Mouse (Mus musculus): ENCODE data around the gene Adcy1. TPM values are rescaled to one million over a fixed set of nuclear protein-coding genes. Genes with fewer than 3 reads are reported as not detected.

The Adcy1 gene
- total and polyA plus RNA-seq, 2 experiments: under 0.01 to 0.16 TPM

GRCm38 (mm10) chr11:7160637-7161101 is 97.4 kb downstream of the Adcy1 start:
- WGBS: 75% methylated on average over 4 of the region's 4 CpGs
- Histone ChIP-seq H3K79me2 (ENCODE audit: control insufficient read depth, insufficient read depth, low read length) (no peaks in the 10 kb centered on the region), H3K4me3 (ENCODE audit: insufficient read depth, low read depth, low read length) (no peak overlapping the region), H3K9ac (ENCODE audit: low read depth, low read length) (no peak overlapping the region), H3K36me3 (ENCODE audit: control insufficient read depth, insufficient read depth, low read length) (no peaks in the 10 kb centered on the region), H3K27ac (replicated peaks; ENCODE audit: insufficient read depth, low read depth, low read length) (no peak overlapping the region), H3K27me3 (ENCODE audit: control insufficient read depth, insufficient read depth, low read length) (no peaks in the 10 kb centered on the region), H3K4me1 (ENCODE audit: control insufficient read depth, insufficient read depth, low read length) (peaks cover 3% of the 10 kb centered on the region; the same call in 1 of the 2 replicates)
- DNase-seq (ENCODE audit: extremely low read depth, low read depth, low spot score): no peak
- no peak for TF ChIP-seq POLR2A (IDR thresholded peaks at IDR 0.05; ENCODE audit: extremely low read depth, insufficient read depth, low read length)
- TF ChIP-seq CTCF (IDR thresholded peaks at IDR 0.05; ENCODE audit: low read depth, low read length): no peak

- Histone ChIP-seq H3K27me3 (ENCODE audit: control insufficient read depth, insufficient read depth, low read length) (no peaks in the 10 kb centered on the region), H3K27ac (replicated peaks; ENCODE audit: insufficient read depth, low read depth, low read length) (no peak overlapping the region), H3K79me2 (ENCODE audit: control insufficient read depth, insufficient read depth, low read length) (no peaks in the 10 kb centered on the region), H3K9ac (ENCODE audit: low read depth, low read length) (no peak overlapping the region), H3K36me3 (ENCODE audit: control insufficient read depth, insufficient read depth, low read length) (no peaks in the 10 kb centered on the region), H3K4me3 (ENCODE audit: insufficient read depth, low read depth, low read length) (no peak overlapping the region), H3K4me1 (ENCODE audit: control insufficient read depth, insufficient read depth, low read length) (peaks cover 3% of the 10 kb centered on the region; the same call in 1 of the 2 replicates)
- 73% methylated on average over 8 of the region's 8 CpGs for WGBS
- peak; percentile 42 for DNase-seq (ENCODE audit: extremely low read depth, low read depth, low spot score)
- TF ChIP-seq POLR2A (IDR thresholded peaks at IDR 0.05; ENCODE audit: extremely low read depth, insufficient read depth, low read length): no peak
- TF ChIP-seq CTCF (IDR thresholded peaks at IDR 0.05; ENCODE audit: low read depth, low read length): peak; percentile 52
Measured at GRCm38 (mm10) chr11:7161502-7162174, 98.3 kb downstream of the Adcy1 start.

DNA sequence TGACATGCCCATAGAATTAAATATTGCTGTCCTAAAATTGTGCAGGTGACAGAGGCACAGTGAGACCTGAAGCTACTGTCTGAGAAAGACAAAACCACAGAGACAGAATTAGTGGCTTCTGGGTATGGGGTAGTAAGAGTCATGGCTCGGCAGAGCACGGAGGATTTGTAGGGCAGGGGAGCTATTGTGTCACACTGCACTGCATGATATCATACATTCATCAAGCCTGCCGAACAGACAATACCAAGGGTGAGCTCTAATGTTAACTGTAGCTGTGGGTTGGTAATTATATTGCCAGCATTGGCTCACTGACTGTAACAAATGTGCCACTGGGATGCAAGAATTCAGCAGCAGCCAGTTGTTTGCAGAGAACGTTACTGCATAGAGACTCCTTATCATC is 101.1 kb downstream of the Adcy1 start:
- H3K27me3 ChIP-seq (ENCODE audit: control insufficient read depth, insufficient read depth, low read length): no peaks in the 10 kb centered on the region
- H3K9ac ChIP-seq (ENCODE audit: low read depth, low read length): no peak overlapping the region
- H3K27ac ChIP-seq (replicated peaks; ENCODE audit: insufficient read depth, low read depth, low read length): no peak overlapping the region
- no peak for DNase-seq (ENCODE audit: extremely low read depth, low read depth, low spot score)
- no peaks in the 10 kb centered on the region for H3K79me2 ChIP-seq (ENCODE audit: control insufficient read depth, insufficient read depth, low read length)
- H3K36me3 ChIP-seq (ENCODE audit: control insufficient read depth, insufficient read depth, low read length): no peaks in the 10 kb centered on the region
- TF ChIP-seq POLR2A (IDR thresholded peaks at IDR 0.05; ENCODE audit: extremely low read depth, insufficient read depth, low read length) (no peak), CTCF (IDR thresholded peaks at IDR 0.05; ENCODE audit: low read depth, low read length) (no peak)
- 82% methylated on average over 4 of the region's 4 CpGs for WGBS
- no peak overlapping the region for H3K4me3 ChIP-seq (ENCODE audit: insufficient read depth, low read depth, low read length)
- H3K4me1 ChIP-seq (ENCODE audit: control insufficient read depth, insufficient read depth, low read length): peaks cover 2% of the 10 kb centered on the region; the same call in 1 of the 2 replicates

DNA sequence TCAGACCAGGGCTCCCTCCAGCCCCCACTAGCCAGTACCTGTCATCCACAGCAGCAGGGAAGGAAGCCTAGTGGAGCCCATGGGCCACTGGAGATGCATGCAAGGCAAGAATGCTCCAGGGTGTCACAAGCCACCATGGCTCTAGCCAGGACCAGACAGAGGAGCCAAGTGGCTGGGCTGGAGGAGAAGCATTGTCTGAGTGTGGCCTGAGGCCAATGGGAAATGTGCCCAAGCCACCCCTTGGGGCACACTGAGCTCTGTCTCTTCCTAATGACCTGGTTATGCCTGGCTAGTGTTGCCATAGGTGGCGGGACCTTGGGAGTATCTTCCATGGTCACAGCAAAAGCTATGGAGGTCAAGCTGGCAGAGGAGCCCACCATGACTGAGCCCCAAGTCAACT is 106.4 kb downstream of the Adcy1 start:
- Histone ChIP-seq H3K27ac (replicated peaks; ENCODE audit: insufficient read depth, low read depth, low read length) (no peak overlapping the region), H3K4me1 (ENCODE audit: control insufficient read depth, insufficient read depth, low read length) (no peaks in the 10 kb centered on the region), H3K27me3 (ENCODE audit: control insufficient read depth, insufficient read depth, low read length) (no peaks in the 10 kb centered on the region), H3K79me2 (ENCODE audit: control insufficient read depth, insufficient read depth, low read length) (no peaks in the 10 kb centered on the region), H3K4me3 (ENCODE audit: insufficient read depth, low read depth, low read length) (no peak overlapping the region), H3K9ac (ENCODE audit: low read depth, low read length) (no peak overlapping the region), H3K36me3 (ENCODE audit: control insufficient read depth, insufficient read depth, low read length) (no peaks in the 10 kb centered on the region)
- 83% methylated on average over 1 of the region's 1 CpGs for WGBS
- no peak for DNase-seq (ENCODE audit: extremely low read depth, low read depth, low spot score)
- TF ChIP-seq CTCF (IDR thresholded peaks at IDR 0.05; ENCODE audit: low read depth, low read length) (no peak), POLR2A (IDR thresholded peaks at IDR 0.05; ENCODE audit: extremely low read depth, insufficient read depth, low read length) (no peak)

DNA sequence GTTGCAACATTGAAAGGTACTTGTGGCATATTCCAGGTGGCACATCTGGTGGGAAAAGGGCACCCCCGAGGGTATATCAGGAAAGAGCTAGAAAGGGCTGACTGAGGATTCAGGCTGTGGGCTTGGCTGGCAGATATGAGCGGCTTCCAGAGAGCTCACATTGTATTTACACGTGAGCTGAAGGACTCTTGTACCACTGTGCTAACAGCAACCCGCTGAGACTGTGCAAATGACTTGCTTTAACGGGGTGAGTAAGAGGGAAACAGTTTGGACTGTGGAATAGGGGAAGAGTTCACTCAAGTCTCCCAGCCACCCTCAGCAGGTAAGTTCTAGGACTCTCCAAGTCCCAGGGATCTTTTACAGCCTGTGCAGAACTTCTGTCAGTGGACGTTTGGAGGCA is 110.4 kb downstream of the Adcy1 start:
- no peak overlapping the region for H3K4me3 ChIP-seq (ENCODE audit: insufficient read depth, low read depth, low read length)
- DNase-seq (ENCODE audit: extremely low read depth, low read depth, low spot score): no peak
- no peak overlapping the region for H3K9ac ChIP-seq (ENCODE audit: low read depth, low read length)
- no peaks in the 10 kb centered on the region for H3K27me3 ChIP-seq (ENCODE audit: control insufficient read depth, insufficient read depth, low read length)
- no peak overlapping the region for H3K27ac ChIP-seq (replicated peaks; ENCODE audit: insufficient read depth, low read depth, low read length)
- H3K36me3 ChIP-seq (ENCODE audit: control insufficient read depth, insufficient read depth, low read length): no peaks in the 10 kb centered on the region
- H3K4me1 ChIP-seq (ENCODE audit: control insufficient read depth, insufficient read depth, low read length): no peaks in the 10 kb centered on the region
- WGBS: 47% methylated on average over 6 of the region's 6 CpGs
- H3K79me2 ChIP-seq (ENCODE audit: control insufficient read depth, insufficient read depth, low read length): no peaks in the 10 kb centered on the region
- TF ChIP-seq CTCF (IDR thresholded peaks at IDR 0.05; ENCODE audit: low read depth, low read length) (no peak), POLR2A (IDR thresholded peaks at IDR 0.05; ENCODE audit: extremely low read depth, insufficient read depth, low read length) (no peak)

GRCm38 (mm10) chr11:7178724-7179123 is 115.4 kb downstream of the Adcy1 start:
- Histone ChIP-seq H3K27ac (replicated peaks; ENCODE audit: insufficient read depth, low read depth, low read length) (no peak overlapping the region), H3K4me3 (ENCODE audit: insufficient read depth, low read depth, low read length) (no peak overlapping the region), H3K36me3 (ENCODE audit: control insufficient read depth, insufficient read depth, low read length) (no peaks in the 10 kb centered on the region), H3K79me2 (ENCODE audit: control insufficient read depth, insufficient read depth, low read length) (no peaks in the 10 kb centered on the region), H3K4me1 (ENCODE audit: control insufficient read depth, insufficient read depth, low read length) (no peaks in the 10 kb centered on the region), H3K27me3 (ENCODE audit: control insufficient read depth, insufficient read depth, low read length) (no peaks in the 10 kb centered on the region), H3K9ac (ENCODE audit: low read depth, low read length) (no peak overlapping the region)
- TF ChIP-seq CTCF (IDR thresholded peaks at IDR 0.05; ENCODE audit: low read depth, low read length) (no peak), POLR2A (IDR thresholded peaks at IDR 0.05; ENCODE audit: extremely low read depth, insufficient read depth, low read length) (no peak)
- WGBS: 55% methylated on average over 4 of the region's 4 CpGs
- no peak for DNase-seq (ENCODE audit: extremely low read depth, low read depth, low spot score)

Measured in liver, adult 2 months (tissue).